Mouse (Mus musculus): ENCODE results near the gene C730034F03Rik.

Gene C730034F03Rik

DNA sequence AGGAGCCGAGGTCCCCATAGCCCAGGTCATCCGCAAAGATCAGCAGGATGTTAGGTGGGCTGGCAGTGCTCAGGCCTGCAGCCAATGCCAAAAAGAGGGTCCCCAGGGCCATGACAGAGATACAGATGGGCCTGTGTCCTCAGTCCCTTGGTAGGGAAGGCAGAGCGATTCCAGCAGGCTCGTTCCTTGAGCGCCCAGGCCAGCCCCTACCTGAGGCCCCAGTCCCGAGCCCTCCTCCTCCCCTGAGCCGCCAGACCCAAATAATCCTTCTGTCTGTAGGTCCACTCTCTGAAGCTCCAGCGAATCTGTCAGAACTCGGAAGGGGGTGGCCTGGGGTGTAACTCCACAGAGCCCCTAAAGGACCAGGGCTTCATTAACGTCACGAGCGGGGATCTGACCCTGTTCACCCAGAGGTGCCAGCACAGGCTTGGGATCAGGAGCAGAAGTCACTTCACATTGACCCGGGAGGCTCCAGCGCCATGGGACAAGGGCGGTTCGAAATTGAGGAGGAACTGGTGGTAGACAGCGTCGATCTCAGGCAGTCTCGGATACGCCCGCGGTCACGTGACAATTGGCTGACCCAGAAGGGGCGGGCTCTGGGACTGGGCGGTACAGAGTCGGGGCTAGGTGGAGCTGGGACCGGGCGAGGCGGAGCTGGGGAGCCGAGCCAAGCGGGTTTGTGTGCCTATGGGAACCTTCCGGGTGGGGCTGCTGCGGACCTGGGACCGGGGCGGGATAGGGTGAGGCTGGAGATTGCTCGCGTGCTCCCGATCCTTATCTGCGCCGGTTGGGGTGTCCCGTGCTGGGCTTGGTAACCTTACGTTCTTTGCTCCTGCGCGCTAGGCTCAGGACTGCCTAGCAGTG is 46.5 kb downstream of the C730034F03Rik start:
- peak; percentile 94 for DNase-seq (ENCODE audit: low spot score)

- DNase-seq (ENCODE audit: low spot score): no peak
Observed at GRCm38 (mm10) chr15:89476475-89476815, 47.1 kb downstream of the C730034F03Rik start.

- DNase-seq (ENCODE audit: low spot score): no peak
Observed at GRCm38 (mm10) chr15:89477091-89477491, 47.7 kb downstream of the C730034F03Rik start, which contains the start of gene Arsa. TSS of gene Arsa (minus strand) at chr15:89477425.

DNA sequence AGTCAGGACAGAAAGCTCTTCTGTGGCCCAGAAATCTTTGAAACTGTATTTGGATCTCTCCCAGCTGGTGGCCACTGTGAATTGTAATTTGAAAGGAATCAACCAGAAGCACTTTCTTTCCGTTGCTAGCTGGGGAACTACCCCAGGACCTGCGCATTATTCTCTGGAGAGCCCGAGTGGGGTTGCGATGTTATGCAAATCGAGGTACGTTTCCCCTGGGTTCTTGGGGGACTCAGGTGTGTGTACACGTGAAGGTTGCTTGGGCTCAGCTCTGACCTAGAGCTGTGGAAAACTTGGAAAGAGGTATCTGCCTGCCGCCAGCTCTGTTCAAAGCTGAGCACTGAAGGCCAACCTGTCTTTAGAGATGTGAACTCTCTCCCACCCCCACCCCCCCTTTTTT is 48.4 kb downstream of the C730034F03Rik start:
- no peak for DNase-seq (ENCODE audit: low spot score)

DNA sequence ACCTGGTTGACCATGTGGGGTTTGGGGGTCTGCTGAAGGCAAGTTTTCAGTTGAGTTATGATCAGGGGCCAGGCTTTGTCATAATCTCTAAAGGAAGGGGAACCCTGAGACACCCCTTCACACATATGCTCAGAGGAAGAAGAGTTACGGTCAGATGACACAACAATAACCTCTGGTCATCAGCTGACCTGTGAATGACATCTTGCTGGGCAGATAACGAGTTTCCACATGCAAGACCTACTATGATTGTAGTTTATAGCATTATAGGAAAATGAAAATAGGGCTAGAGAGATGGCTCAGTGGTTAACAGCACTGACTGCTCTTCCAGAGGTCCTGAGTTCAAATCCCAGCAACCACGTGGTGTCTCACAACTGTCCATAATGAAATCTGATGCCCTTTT is 49.2 kb downstream of the C730034F03Rik start:
- DNase-seq (ENCODE audit: low spot score): no peak
